Mouse (Mus musculus) neutrophil, adult 5-6 weeks (primary cell): ENCODE data around the gene Best1. TPM values are rescaled to one million over a fixed set of nuclear protein-coding genes. Genes with fewer than 3 reads are reported as not detected.

Experiments
- ATAC-seq: fragments of 151-379, 151-347 bp; 2 replicates; pipeline ENCODE4 v1.8.0; 2017; ENCODE audit warnings: mild to moderate bottlenecking, moderate TSS enrichment; ENCODE audit not compliant: insufficient number of reproducible peaks, poor library complexity, low FRiP score, severe bottlenecking; ENCODE audit errors: extremely low read depth
- total RNA-seq: library from RNA; stranded (forward); fragments of 200-1000 nt; gene quantifications from 2 replicates; pipeline ENCODE4 v1.2.3, GENCODE M21; 2017

Best1 gene
- total RNA-seq, 1 experiment from 2014 or later, result 0.23 TPM

GRCm38 (mm10) chr19:9978431-9978951 is 22.9 kb downstream of the Best1 start:
- no peak for ATAC-seq

GRCm38 (mm10) chr19:9977085-9977484 is 24.3 kb downstream of the Best1 start:
- ATAC-seq, result no peak

- peak; percentile 92 for ATAC-seq
Observed at GRCm38 (mm10) chr19:9974853-9975252, 26.6 kb downstream of the Best1 start.

GRCm38 (mm10) chr19:9968081-9968787 is 33.2 kb downstream of the Best1 start:
- no peak for ATAC-seq

GRCm38 (mm10) chr19:9966096-9966867 is 35.2 kb downstream of the Best1 start:
- ATAC-seq, result no peak

GRCm38 (mm10) chr19:9964205-9964916 is 37.1 kb downstream of the Best1 start:
- no peak for ATAC-seq

GRCm38 (mm10) chr19:9960769-9961168 is 40.7 kb downstream of the Best1 start:
- no peak for ATAC-seq

- no peak for ATAC-seq
Observed at GRCm38 (mm10) chr19:9957965-9958364, 43.5 kb downstream of the Best1 start.

- no peak for ATAC-seq
Observed at GRCm38 (mm10) chr19:9956624-9957388, 44.6 kb downstream of the Best1 start.

GRCm38 (mm10) chr19:9955438-9955837 is 46.0 kb downstream of the Best1 start:
- ATAC-seq, result no peak

- peak; percentile 64 for ATAC-seq
Observed at GRCm38 (mm10) chr19:9954811-9955202, 46.6 kb downstream of the Best1 start.

- peak; percentile 18; the same call in 1 of the 2 replicates for ATAC-seq
Observed at GRCm38 (mm10) chr19:9954055-9954810, 47.2 kb downstream of the Best1 start.

- no peak for ATAC-seq
Observed at GRCm38 (mm10) chr19:9952912-9953311, 48.5 kb downstream of the Best1 start.

GRCm38 (mm10) chr19:9952390-9952789 is 49.0 kb downstream of the Best1 start:
- ATAC-seq, result peak; percentile 18; the same call in 1 of the 2 replicates

- no peak for ATAC-seq
Observed at GRCm38 (mm10) chr19:9946986-9947385, 54.4 kb downstream of the Best1 start.

- peak; percentile 55; the same call in 1 of the 2 replicates for ATAC-seq
Observed at GRCm38 (mm10) chr19:9945800-9946564, 55.5 kb downstream of the Best1 start.
